Mouse (Mus musculus): Measurements from ENCODE around the gene Zfp27. TPM values are rescaled to one million over a fixed set of nuclear protein-coding genes. Genes with fewer than 3 reads are reported as not detected.
A peak's percentile ranks its signal among the peaks of the same experiment; 100 is the strongest.
"Not testable (repeated sequence)": the region's sequence is repeated elsewhere in the genome, so short reads cannot be mapped to it uniquely, and the experiment has no call there.

Zfp27 gene
- polyA plus RNA-seq, 1 experiment from 2014 or later = 12.5 TPM

DNA sequence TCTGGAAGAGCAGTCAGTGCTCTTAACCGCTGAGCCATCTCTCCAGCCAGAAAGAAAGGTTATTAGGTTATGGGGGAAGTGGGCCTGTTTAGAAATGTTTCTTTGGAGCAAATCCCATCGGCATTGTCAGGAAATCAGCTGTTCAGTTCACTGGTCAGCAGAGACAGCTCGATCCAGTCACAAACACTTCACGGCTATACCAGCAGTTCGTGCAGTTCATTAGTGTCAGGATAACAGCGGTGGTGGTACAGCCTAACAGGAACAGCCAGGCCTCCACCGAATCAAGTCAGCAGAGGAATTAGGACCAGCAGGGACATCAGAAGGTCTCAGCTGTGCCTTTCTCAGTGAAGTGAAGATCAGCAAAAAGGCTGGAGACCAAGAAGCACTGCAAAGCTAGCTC, 25.5 kb downstream of the Zfp27 start:
- ATAC-seq (ENCODE audit: insufficient number of reproducible peaks, insufficient read depth, low FRiP score, low TSS enrichment, low read depth) = no peak

DNA sequence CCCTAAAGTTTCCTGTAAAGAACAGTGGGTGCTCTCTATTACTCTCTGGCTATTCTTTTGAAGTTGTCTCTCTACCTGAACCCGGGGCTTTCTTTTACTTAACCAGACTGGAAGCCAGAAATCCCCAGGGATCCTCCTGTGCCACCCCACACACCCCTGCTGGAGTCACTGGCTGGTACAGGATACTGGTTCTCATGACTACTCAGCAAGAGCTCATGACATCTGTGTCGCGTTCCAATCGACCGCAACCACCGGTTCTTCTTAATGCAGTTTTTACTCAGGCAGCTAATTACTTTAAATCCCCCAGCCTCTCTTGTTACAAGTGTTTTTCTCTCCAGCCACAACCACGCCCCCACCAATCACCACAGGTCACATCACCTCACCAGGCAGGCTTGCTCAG, 26.3 kb downstream of the Zfp27 start:
- H3K4me2 ChIP-seq = no peak overlapping the region
- peaks cover 29% of the 10 kb centered on the region for H3K36me3 ChIP-seq
- 31% methylated on average over 7 of the region's 7 CpGs for WGBS
- no peak overlapping the region for H3K9ac ChIP-seq
- no peaks in the 10 kb centered on the region for H3K4me1 ChIP-seq
- H3K9me3 ChIP-seq = peaks cover 24% of the 10 kb centered on the region
- no peak overlapping the region for H3K27ac ChIP-seq
- no peak overlapping the region for H3K4me3 ChIP-seq
- no peak for ATAC-seq (ENCODE audit: insufficient number of reproducible peaks, insufficient read depth, low FRiP score, low TSS enrichment, low read depth)
- no peaks in the 10 kb centered on the region for H3K27me3 ChIP-seq

More for the DNA sequence above, 25.5 kb downstream of the Zfp27 start:
- H3K27me3 ChIP-seq = no peaks in the 10 kb centered on the region
- no peak overlapping the region for H3K4me2 ChIP-seq
- H3K9me3 ChIP-seq = peaks cover 24% of the 10 kb centered on the region
- H3K27ac ChIP-seq = no peak overlapping the region
- H3K36me3 ChIP-seq = peaks cover 20% of the 10 kb centered on the region
- no peaks in the 10 kb centered on the region for H3K4me1 ChIP-seq
- H3K9ac ChIP-seq = no peak overlapping the region
- 88% methylated on average over 7 of the region's 7 CpGs for WGBS
- H3K4me3 ChIP-seq = no peak overlapping the region

DNA sequence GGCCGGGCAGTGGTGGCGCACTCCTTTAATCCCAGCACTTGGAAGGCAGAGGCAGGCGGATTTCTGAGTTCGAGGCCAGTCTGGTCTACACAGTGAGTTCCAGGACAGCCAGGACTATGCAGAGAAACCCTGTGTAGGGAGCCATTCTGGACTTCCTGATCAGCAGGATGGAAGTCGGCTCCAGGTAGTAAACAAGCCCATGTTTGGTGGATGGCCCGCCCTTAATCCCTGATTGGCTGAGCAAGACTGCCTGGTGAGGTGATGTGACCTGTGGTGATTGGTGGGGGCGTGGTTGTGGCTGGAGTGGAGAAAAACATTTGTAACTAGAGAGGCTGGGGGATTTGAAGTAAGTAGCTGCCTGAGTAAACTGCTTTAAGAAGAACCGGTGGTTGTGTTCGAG, 28.8 kb downstream of the Zfp27 start:
- Histone ChIP-seq H3K36me3 (peaks cover 47% of the 10 kb centered on the region), H3K9me3 (peaks cover 28% of the 10 kb centered on the region)
- not testable (repeated sequence) for H3K27me3 ChIP-seq; H3K4me1 ChIP-seq; H3K4me3 ChIP-seq; H3K9ac ChIP-seq; H3K4me2 ChIP-seq; H3K27ac ChIP-seq; ATAC-seq (ENCODE audit: insufficient number of reproducible peaks, insufficient read depth, low FRiP score, low TSS enrichment, low read depth)
- 91% methylated on average over 9 of the region's 9 CpGs for WGBS

DNA sequence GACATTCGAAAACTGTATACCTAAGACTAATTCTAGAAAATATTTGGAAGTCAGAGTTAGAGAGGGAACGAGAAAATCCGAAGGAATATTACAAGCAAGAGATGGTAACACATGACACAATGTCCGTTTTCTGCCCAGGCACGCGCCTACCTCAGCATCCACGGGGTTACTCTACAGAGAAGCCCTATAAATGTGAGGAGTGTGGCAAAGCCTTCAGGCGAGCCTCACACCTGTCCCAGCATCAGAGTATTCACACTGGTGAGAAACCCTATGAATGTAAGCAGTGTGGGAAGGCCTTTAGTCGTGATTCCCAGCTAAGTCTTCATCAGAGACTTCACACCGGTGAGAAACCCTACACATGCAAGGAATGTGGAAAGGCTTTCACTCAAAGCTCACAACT, 32.1 kb downstream of the Zfp27 start:
- no peak overlapping the region for H3K4me2 ChIP-seq
- ATAC-seq (ENCODE audit: insufficient number of reproducible peaks, insufficient read depth, low FRiP score, low TSS enrichment, low read depth) = no peak
- H3K4me1 ChIP-seq = no peaks in the 10 kb centered on the region
- H3K9ac ChIP-seq = no peak overlapping the region
- no peaks in the 10 kb centered on the region for H3K27me3 ChIP-seq
- no peak overlapping the region for H3K4me3 ChIP-seq
- H3K9me3 ChIP-seq = peaks cover 37% of the 10 kb centered on the region
- peaks cover 60% of the 10 kb centered on the region for H3K36me3 ChIP-seq
- 96% methylated on average over 10 of the region's 10 CpGs for WGBS
- no peak overlapping the region for H3K27ac ChIP-seq

DNA sequence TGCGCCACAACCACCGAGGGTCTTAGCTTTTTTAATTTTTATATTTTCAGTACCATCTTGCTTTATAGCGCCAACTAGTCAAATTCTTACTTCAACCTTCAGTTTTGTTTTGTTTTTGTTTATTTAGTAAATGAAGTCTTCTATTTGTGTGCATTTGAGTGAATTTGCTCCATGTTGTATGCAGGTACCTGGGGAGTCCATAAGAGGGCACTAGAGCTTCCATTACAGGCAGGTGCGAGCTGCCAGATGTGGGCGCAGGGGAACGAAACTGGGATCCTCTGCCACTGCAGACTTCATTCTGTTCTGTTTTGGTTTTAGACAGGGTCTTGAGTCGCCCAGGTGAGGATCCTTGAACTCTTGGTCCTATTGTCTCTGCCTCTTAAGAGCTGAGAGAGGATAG, 44.7 kb downstream of the Zfp27 start:
- ATAC-seq (ENCODE audit: insufficient number of reproducible peaks, insufficient read depth, low FRiP score, low TSS enrichment, low read depth) = no peak
- no peak overlapping the region for H3K27ac ChIP-seq
- peaks cover 6% of the 10 kb centered on the region for H3K4me1 ChIP-seq
- no peak overlapping the region for H3K9ac ChIP-seq
- no peaks in the 10 kb centered on the region for H3K9me3 ChIP-seq
- peaks cover 6% of the 10 kb centered on the region for H3K36me3 ChIP-seq
- H3K27me3 ChIP-seq = no peaks in the 10 kb centered on the region
- H3K4me2 ChIP-seq = no peak overlapping the region
- 86% methylated on average over 7 of the region's 7 CpGs for WGBS
- H3K4me3 ChIP-seq = no peak overlapping the region

DNA sequence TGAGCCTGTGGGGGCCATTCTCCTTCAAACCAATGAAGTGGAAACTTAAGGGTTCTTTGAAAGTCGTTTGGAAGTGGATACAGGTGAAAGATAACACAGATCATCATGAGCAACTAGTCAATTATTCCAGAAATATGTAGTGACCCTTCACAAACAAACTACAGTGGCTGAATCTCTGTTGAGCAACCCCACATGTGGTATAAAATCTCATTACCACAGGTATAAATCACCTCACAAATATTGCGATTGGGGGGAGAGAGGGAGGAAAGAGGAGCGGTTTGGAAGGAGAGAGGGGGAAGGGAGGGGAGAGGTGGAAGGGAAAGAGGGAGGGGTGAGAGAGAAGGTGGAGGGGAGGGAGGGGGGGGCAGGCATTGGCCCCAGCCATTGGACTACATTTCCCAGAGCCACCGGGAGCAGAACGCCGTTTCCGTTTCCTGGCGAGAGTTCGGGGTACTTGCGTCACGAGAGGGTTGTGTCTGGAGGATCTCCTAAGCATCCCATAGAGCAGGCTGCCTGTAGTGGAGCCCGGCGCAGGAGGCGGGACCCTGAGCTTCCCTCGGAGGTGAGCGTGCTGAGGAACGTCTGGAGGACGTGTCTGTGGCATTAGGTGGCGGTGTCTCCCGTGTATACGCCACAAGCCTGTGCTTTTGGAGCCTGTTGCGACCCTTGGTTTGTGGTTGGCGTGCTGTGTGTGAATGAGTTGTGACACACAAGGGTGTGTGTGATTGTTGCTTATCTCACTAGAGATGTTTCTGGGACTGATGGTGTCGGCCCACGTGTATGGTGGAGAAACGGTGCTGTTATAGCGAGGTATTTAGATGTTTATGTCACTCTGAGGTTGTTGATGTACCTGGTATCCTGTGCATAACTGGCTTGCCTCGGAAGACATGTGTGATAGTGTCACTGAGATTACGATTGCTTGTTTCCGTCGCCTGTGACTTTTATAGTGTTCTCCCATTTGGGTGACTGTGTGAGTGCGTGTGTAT, 46.5 kb downstream of the Zfp27 start, which contains the start of gene Zfp420:
Gene Zfp420 (plus strand): TSS at position 448 of the 986 bp plus-strand sequence.
- H3K4me1 ChIP-seq = peaks cover 6% of the 10 kb centered on the region
- no peak within 1 kb of the TSS for H3K27ac ChIP-seq
- 4% methylated on average over 32 of the region's 32 CpGs for WGBS
- H3K4me3 ChIP-seq = peak within 1 kb of the TSS; percentile 66
- peaks cover 6% of the 10 kb centered on the region for H3K36me3 ChIP-seq
- H3K9me3 ChIP-seq = no peaks in the 10 kb centered on the region
- no peaks in the 10 kb centered on the region for H3K27me3 ChIP-seq
- H3K9ac ChIP-seq = peak within 1 kb of the TSS; percentile 76
- peak within 1 kb of the TSS; percentile 76 for H3K4me2 ChIP-seq
- peak; percentile 96 for ATAC-seq (ENCODE audit: insufficient number of reproducible peaks, insufficient read depth, low FRiP score, low TSS enrichment, low read depth)

DNA sequence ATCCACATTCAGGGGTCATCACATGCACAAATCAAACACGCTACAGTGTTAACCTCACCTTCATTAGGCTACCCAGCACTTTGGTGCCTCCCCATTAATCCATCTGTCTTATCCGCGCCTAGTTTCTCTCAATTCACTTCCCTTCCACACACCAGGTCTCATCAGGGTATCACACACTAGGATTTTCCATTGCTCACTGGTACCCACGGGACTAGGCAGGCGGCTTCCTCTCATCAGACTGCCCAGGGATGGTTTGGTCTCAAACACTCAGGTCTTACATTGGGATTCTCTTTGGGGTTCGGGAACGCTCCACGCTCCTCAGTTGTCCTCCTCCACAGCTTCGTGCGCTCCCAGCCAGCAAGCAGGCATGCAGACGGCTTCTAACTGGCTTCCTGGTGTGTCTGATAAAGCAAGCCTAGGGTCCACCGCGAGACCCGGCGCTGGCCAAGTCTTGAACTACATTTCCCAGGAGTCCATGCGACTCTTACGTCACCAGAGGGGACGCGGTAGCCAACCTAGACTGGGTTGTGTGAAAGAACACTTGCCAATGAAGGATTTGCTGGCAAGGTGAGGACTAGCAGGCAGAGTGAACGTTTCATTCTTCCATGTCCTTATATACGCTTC, 53.0 kb downstream of the Zfp27 start, which contains the start of gene Zfp940:
Gene Zfp940 (minus strand): TSS at position 451 of the 624 bp plus-strand sequence.
- WGBS = 1% methylated on average over 21 of the region's 21 CpGs
- Histone ChIP-seq H3K4me3 (peak within 1 kb of the TSS; percentile 65), H3K9ac (peak within 1 kb of the TSS; percentile 76), H3K4me1 (peaks cover 7% of the 10 kb centered on the region), H3K4me2 (peak within 1 kb of the TSS; percentile 77), H3K9me3 (no peaks in the 10 kb centered on the region), H3K36me3 (peaks cover 26% of the 10 kb centered on the region), H3K27me3 (no peaks in the 10 kb centered on the region), H3K27ac (0 out of 2 replicates have a peak within 1 kb of the TSS, but pooled peaks have one; percentile 51)
- ATAC-seq (ENCODE audit: insufficient number of reproducible peaks, insufficient read depth, low FRiP score, low TSS enrichment, low read depth) = peak; percentile 95

DNA sequence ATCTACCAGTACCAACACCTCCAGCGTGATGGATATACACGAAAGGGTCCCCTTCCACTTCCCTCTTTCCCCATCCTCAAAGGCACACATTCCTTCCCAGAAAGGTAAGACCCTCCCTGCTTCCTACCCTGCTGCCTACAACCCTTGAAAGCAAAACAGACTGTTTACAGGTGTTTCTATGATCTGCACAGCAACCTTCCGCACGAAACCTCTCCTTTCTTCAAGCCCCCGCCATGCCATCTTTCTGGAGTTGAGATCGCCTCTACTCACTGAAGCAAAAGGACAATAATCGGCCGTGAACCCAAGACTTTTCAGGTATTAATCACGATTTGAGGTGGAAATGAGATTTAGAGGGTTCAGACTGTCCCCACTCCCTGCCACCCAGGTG, 53.5 kb downstream of the Zfp27 start:
- H3K4me1 ChIP-seq = peaks cover 7% of the 10 kb centered on the region
- WGBS = 55% methylated on average over 9 of the region's 9 CpGs
- H3K4me2 ChIP-seq = peak overlapping the region; percentile 77
- no peaks in the 10 kb centered on the region for H3K27me3 ChIP-seq
- H3K9me3 ChIP-seq = no peaks in the 10 kb centered on the region
- H3K4me3 ChIP-seq = peak overlapping the region; percentile 65
- ATAC-seq (ENCODE audit: insufficient number of reproducible peaks, insufficient read depth, low FRiP score, low TSS enrichment, low read depth) = 0 out of 2 replicates have a peak, but pooled peaks have one; percentile 11
- peak overlapping the region; percentile 76 for H3K9ac ChIP-seq
- H3K36me3 ChIP-seq = peaks cover 28% of the 10 kb centered on the region
- H3K27ac ChIP-seq = no peak overlapping the region

DNA sequence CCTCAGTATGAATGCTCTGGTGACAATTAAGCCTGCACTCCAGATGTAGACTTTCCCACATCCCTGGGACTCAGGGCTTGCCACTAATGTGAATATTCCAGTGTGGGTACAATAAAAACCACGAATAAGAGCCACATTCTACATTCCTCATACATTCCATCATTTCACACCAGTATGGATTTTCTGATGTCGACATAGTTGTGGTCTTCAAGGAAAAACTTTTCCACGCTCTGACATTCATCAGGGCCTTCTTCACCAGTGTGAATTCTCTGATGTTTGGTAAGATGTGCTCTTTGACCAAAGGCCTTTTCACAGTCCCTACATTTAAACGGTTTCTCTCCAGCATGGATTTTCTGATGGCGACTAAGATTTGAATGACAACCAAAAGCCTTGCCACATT, 61.8 kb downstream of the Zfp27 start:
- peaks cover 56% of the 10 kb centered on the region for H3K36me3 ChIP-seq
- H3K9ac ChIP-seq = no peak overlapping the region
- H3K4me1 ChIP-seq = no peaks in the 10 kb centered on the region
- ATAC-seq (ENCODE audit: insufficient number of reproducible peaks, insufficient read depth, low FRiP score, low TSS enrichment, low read depth) = no peak
- 63% methylated on average over 5 of the region's 5 CpGs for WGBS
- no peaks in the 10 kb centered on the region for H3K27me3 ChIP-seq
- H3K4me2 ChIP-seq = no peak overlapping the region
- H3K27ac ChIP-seq = no peak overlapping the region
- H3K4me3 ChIP-seq = no peak overlapping the region
- H3K9me3 ChIP-seq = no peaks in the 10 kb centered on the region

All from embryonic facial prominence, embryonic 13.5 days (tissue).